Mouse (Mus musculus) G1E-ER4 (cell line): Measurements from ENCODE around the gene Ldlrad2. TPM values are rescaled to one million over a fixed set of nuclear protein-coding genes. Genes with fewer than 3 reads are reported as not detected.

Source experiments
- GATA1 ChIP-seq: IDR thresholded peaks from one replicate; pipeline ENCODE4 v1.8.0; 2012; ENCODE audit warnings: low read length, inconsistent platforms
- polyA plus RNA-seq: library from polyadenylated mRNA; stranded (reverse); fragments of >175 nt; gene quantifications from 2 replicates; pipeline ENCODE4 v1.2.3, GENCODE M21; 2012

Ldlrad2 gene
- polyA plus RNA-seq, result not detected in 2 replicates

GRCm38 (mm10) chr4:137574469-137574868 is at the start of gene Ldlrad2:
Gene Ldlrad2 (minus strand): TSS chr4:137574569.
- no peak for TF ChIP-seq GATA1

- TF ChIP-seq GATA1, result no peak
Measured at GRCm38 (mm10) chr4:137622847-137623246, 48.5 kb upstream of the Ldlrad2 start.

- no peak for TF ChIP-seq GATA1
Measured at GRCm38 (mm10) chr4:137610256-137610655, 35.9 kb upstream of the Ldlrad2 start.

GRCm38 (mm10) chr4:137609702-137610101 is 35.3 kb upstream of the Ldlrad2 start:
- no peak for TF ChIP-seq GATA1

- TF ChIP-seq GATA1, result no peak
Measured at GRCm38 (mm10) chr4:137609281-137609680, 34.9 kb upstream of the Ldlrad2 start.

GRCm38 (mm10) chr4:137607023-137607422 is 32.7 kb upstream of the Ldlrad2 start:
- no peak for TF ChIP-seq GATA1

GRCm38 (mm10) chr4:137603449-137604171 is 29.2 kb upstream of the Ldlrad2 start:
- TF ChIP-seq GATA1, result no peak

- no peak for TF ChIP-seq GATA1
Measured at GRCm38 (mm10) chr4:137598577-137598976, 24.2 kb upstream of the Ldlrad2 start.

- no peak for TF ChIP-seq GATA1
Measured at GRCm38 (mm10) chr4:137597098-137597630, 22.8 kb upstream of the Ldlrad2 start.

GRCm38 (mm10) chr4:137594496-137595270 is 20.3 kb upstream of the Ldlrad2 start:
- no peak for TF ChIP-seq GATA1

GRCm38 (mm10) chr4:137593601-137594495 is 19.5 kb upstream of the Ldlrad2 start, which contains the start of gene Usp48:
Gene Usp48 (plus strand): TSS chr4:137593755.
- no peak for TF ChIP-seq GATA1

- TF ChIP-seq GATA1, result no peak
Measured at GRCm38 (mm10) chr4:137590961-137591360, 16.6 kb upstream of the Ldlrad2 start.

- TF ChIP-seq GATA1, result no peak
Measured at GRCm38 (mm10) chr4:137589586-137589985, 15.2 kb upstream of the Ldlrad2 start.

- no peak for TF ChIP-seq GATA1
Measured at GRCm38 (mm10) chr4:137581815-137582214, 7.4 kb upstream of the Ldlrad2 start.

GRCm38 (mm10) chr4:137580299-137580698 is 5.9 kb upstream of the Ldlrad2 start:
- no peak for TF ChIP-seq GATA1
